Comparison of ENCODE assay signal across 7 mouse cellular contexts in the genomic region with DNA sequence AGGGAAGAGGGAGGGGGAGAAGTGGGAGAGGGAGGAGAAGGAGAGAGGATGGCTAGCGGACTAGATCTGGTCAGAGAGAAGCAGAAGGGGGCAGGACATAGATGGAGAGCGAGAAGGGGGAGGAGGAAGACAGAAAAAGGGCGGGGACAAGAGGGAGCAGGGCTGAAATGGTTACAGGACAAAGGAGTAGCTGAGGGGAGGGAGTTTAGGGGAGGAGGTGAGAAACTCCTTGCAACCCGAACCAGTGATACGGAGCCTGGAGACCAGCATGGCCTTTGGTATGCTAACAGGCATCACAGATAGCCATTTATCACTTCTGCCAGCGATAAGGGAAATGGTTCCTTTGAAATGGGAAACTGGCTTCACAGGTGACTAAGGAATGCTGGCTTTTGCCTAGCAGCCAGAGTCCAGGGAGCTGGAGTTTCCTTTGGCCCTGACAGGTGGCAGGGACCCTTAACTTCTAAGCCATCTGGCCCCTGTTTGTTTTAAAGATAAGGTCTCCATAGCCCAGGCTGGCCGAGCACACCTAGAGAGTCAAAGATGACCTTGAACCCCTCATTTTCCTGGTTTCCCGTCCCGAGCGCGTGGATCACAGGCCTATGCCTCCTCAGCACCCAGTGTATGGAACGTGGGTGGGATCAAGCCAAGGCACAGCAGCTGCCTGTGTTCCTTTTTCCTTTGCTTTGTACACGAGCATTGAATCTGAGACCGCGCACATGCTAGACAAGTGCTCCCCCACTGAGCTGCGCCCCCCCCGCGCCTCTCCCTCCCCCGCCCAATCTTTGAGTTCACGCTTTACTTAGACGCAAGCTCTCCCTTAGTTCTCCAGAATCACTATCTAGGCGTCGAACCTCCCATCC. TPM values are rescaled to one million over a fixed set of nuclear protein-coding genes. Genes with fewer than 3 reads are reported as not detected.
DNase-seq lines count a peak whose midpoint lies in the region; ATAC-seq and TF ChIP-seq lines count a peak whose summit lies in the region.

No protein-coding gene starts in this region.

- H3K36me3 ChIP-seq in liver, postnatal 0 days (replicated peaks; ENCODE audit: insufficient read depth, low read length): no peaks in the 10 kb centered on the region

- no peak for ATAC-seq in liver, postnatal 0 days

- H3K27me3 ChIP-seq in liver, postnatal 0 days (ENCODE audit: insufficient read depth, low read length): peaks cover 10% of the 10 kb centered on the region

- peaks cover 9% of the 10 kb centered on the region for H3K4me1 ChIP-seq in embryonic fibroblast, embryonic 13.5 days (ENCODE audit: control insufficient read depth, insufficient read depth, low read length)
- peaks cover 18% of the 10 kb centered on the region for H3K4me1 ChIP-seq in liver, postnatal 0 days (ENCODE audit: insufficient read depth)

- peak overlapping the region; percentile 65 for H3K4me2 ChIP-seq in liver, postnatal 0 days (ENCODE audit: low read depth, low read length)

- H3K9me3 ChIP-seq in liver, postnatal 0 days (ENCODE audit: low read length): no peaks in the 10 kb centered on the region

- H3K27ac ChIP-seq in embryonic fibroblast, embryonic 13.5 days (ENCODE audit: insufficient read depth, low read length): peak overlapping the region; percentile 85
- H3K27ac ChIP-seq in liver, postnatal 0 days (ENCODE audit: low read depth): 0 out of 2 replicates have a peak overlapping the region, but pooled peaks have one; percentile 25

- no peak overlapping the region for H3K4me3 ChIP-seq in embryonic fibroblast, embryonic 13.5 days (ENCODE audit: insufficient read depth, low read length)
- peak overlapping the region; percentile 21 for H3K4me3 ChIP-seq in liver, postnatal 0 days (ENCODE audit: low read depth, low read length)

- peak; percentile 31 for DNase-seq in thymus, postnatal 4 days
- no peak for DNase-seq in thymus, postnatal 10 days (ENCODE audit: low spot score in 2 of 2)
- DNase-seq in liver, postnatal 0 days: no peak
- DNase-seq in cerebellum, postnatal 25 days: no peak
- no peak for DNase-seq in urinary bladder, adult 18-20 months (ENCODE audit: low spot score in 2 of 2)
- no peak for DNase-seq in cerebellum, adult 9-10 months

- TF ChIP-seq POLR2A in embryonic fibroblast, embryonic 13.5 days (IDR thresholded peaks at IDR 0.05; ENCODE audit: low read depth, low read length): peak; percentile 70

- H3K9ac ChIP-seq in liver, postnatal 0 days (replicated peaks): no peak overlapping the region

- WGBS in liver, postnatal 0 days (ENCODE audit: insufficient replicate concordance): 14% methylated on average over 23 of the region's 23 CpGs

- no peak for TF ChIP-seq EP300 in liver, postnatal 0 days (IDR thresholded peaks at IDR 0.05; ENCODE audit: low read depth)

- no peak for TF ChIP-seq CTCF in embryonic fibroblast, embryonic 13.5 days (IDR thresholded peaks at IDR 0.05; ENCODE audit: borderline replicate concordance, insufficient read depth, low read length)
- no peak for TF ChIP-seq CTCF in liver, postnatal 0 days (IDR thresholded peaks at IDR 0.05; ENCODE audit: low read depth)

RNA-seq across cellular contexts. Expression of gene Cdkn1a, which starts 9.8 kb away (rescaled TPM):
- 453 and 677 TPM in 2 replicates for polyA plus RNA-seq in embryonic fibroblast, embryonic 13.5 days (2011; ENCODE audit: insufficient read length, low read depth, missing spikeins)
- polyA plus RNA-seq in liver, postnatal 0 days (2015; fragmentation: Nextera tagmentation; extraction: Ambion mirVana): 42.4 and 58.1 TPM in 2 replicates

RNA-seq across cellular contexts. Expression of gene Rab44, which starts 33.0 kb away (rescaled TPM):
- not detected in 2 replicates for polyA plus RNA-seq in embryonic fibroblast, embryonic 13.5 days (2011; ENCODE audit: insufficient read length, low read depth, missing spikeins)
- polyA plus RNA-seq in liver, postnatal 0 days (2015; fragmentation: Nextera tagmentation; extraction: Ambion mirVana): 5.4 and 6.3 TPM in 2 replicates

RNA-seq across cellular contexts. Expression of gene Srsf3, which starts 48.6 kb away (rescaled TPM):
- polyA plus RNA-seq in embryonic fibroblast, embryonic 13.5 days (2011; ENCODE audit: insufficient read length, low read depth, missing spikeins): 253 and 262 TPM in 2 replicates
- polyA plus RNA-seq in liver, postnatal 0 days (2015; fragmentation: Nextera tagmentation; extraction: Ambion mirVana): 163 and 166 TPM in 2 replicates
